Mouse (Mus musculus) heart, embryonic 12.5 days (tissue): ENCODE data around the gene Mreg. TPM values are rescaled to one million over a fixed set of nuclear protein-coding genes. Genes with fewer than 3 reads are reported as not detected.

Experiments used
- ATAC-seq: fragments of 200-750 bp; cut with Nextera tagmentation; 2 replicates; pipeline ENCODE4 v1.8.0; 2017; ENCODE audit warnings: moderate TSS enrichment, moderate library complexity; ENCODE audit not compliant: insufficient number of reproducible peaks, low FRiP score
- H3K27ac ChIP-seq: fragments of 300-500 bp; sonication (generic); 2 replicates; pipeline ENCODE4 v1.5.1; 2016; ENCODE audit warnings: mild to moderate bottlenecking, moderate library complexity; ENCODE audit not compliant: poor library complexity, severe bottlenecking
- H3K27me3 ChIP-seq: fragments of 300-500 bp; sonication (generic); replicated peaks from 2 replicates; pipeline ENCODE4 v1.6.1; 2016; ENCODE audit warnings: mild to moderate bottlenecking, moderate library complexity
- H3K36me3 ChIP-seq: fragments of 300-500 bp; sonication (generic); 2 replicates; pipeline ENCODE4 v1.6.1; 2016; ENCODE audit warnings: mild to moderate bottlenecking, moderate library complexity
- H3K4me1 ChIP-seq: fragments of 300-500 bp; sonication (generic); replicated peaks from 2 replicates; pipeline ENCODE4 v1.6.1; 2016; ENCODE audit warnings: mild to moderate bottlenecking
- H3K4me2 ChIP-seq: fragments of 300-500 bp; sonication (generic); 2 replicates; pipeline ENCODE4 v1.6.1; 2016; ENCODE audit warnings: mild to moderate bottlenecking, moderate library complexity
- H3K4me3 ChIP-seq: fragments of 300-500 bp; sonication (generic); 2 replicates; pipeline ENCODE4 v1.5.1; 2016; ENCODE audit warnings: mild to moderate bottlenecking
- H3K9ac ChIP-seq: fragments of 300-500 bp; sonication (generic); 2 replicates; pipeline ENCODE4 v1.6.1; 2016; ENCODE audit warnings: mild to moderate bottlenecking, moderate library complexity
- H3K9me3 ChIP-seq: fragments of 300-500 bp; sonication (generic); replicated peaks from 2 replicates; pipeline ENCODE4 v1.6.1; 2016; ENCODE audit warnings: mild to moderate bottlenecking, moderate library complexity
- WGBS: fragments of 180-500 bp; shearing (Covaris S2); methylation state at CpG from one replicate; pipeline ENCODE4 v1.1.7; 2016; 5-methylcytosine and 5-hydroxymethylcytosine counted together
- polyA plus RNA-seq: library from polyadenylated mRNA; unstranded; fragments of >200 nt; fragmentation: Nextera tagmentation; extraction: Ambion mirVana; gene quantifications from 2 replicates; pipeline ENCODE4 v1.2.1, GENCODE M21; 2016

The Mreg gene
- polyA plus RNA-seq, 1 experiment from 2014 or later = 5.1 TPM

- no peak for ATAC-seq
- H3K4me2 ChIP-seq = no peak overlapping the region
- H3K27me3 ChIP-seq = no peaks in the 10 kb centered on the region
- peaks cover 14% of the 10 kb centered on the region for H3K4me1 ChIP-seq
- 84% methylated on average over 5 of the region's 5 CpGs for WGBS
- H3K36me3 ChIP-seq = no peaks in the 10 kb centered on the region
- H3K4me3 ChIP-seq = no peak overlapping the region
- no peak overlapping the region for H3K9ac ChIP-seq
- no peak overlapping the region for H3K27ac ChIP-seq
- no peaks in the 10 kb centered on the region for H3K9me3 ChIP-seq
These were observed 4.0 kb downstream of the Mreg start for GRCm38 (mm10) chr1:72208095-72208494.

- no peaks in the 10 kb centered on the region for H3K9me3 ChIP-seq
- no peak overlapping the region for H3K27ac ChIP-seq
- no peaks in the 10 kb centered on the region for H3K27me3 ChIP-seq
- no peak overlapping the region for H3K4me2 ChIP-seq
- 71% methylated on average over 3 of the region's 3 CpGs for WGBS
- H3K36me3 ChIP-seq = no peaks in the 10 kb centered on the region
- ATAC-seq = no peak
- H3K4me3 ChIP-seq = no peak overlapping the region
- H3K9ac ChIP-seq = no peak overlapping the region
- 0 out of 2 replicates have a peak, but pooled peaks cover 8% of the 10 kb centered on the region for H3K4me1 ChIP-seq
These were observed 7.0 kb downstream of the Mreg start for GRCm38 (mm10) chr1:72205113-72205512.

DNA sequence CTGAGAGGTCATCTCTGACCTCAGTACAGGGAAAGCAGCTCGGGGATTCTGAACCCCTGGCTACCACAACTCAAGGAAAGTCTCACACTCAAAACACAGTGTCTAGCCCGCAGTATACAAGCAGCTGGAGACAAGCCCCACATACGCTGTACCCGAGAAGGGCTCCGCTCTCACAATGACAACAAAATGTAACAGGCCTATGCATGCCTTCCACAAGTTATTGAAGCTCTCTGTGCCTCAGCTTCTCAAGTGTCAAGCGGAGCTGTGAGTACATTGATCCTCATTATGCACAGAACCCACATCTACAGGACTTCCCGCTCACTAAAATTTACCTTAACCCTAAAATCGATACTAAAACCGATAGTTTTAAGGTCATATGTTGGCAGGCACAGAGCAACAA lies 8.9 kb downstream of the Mreg start:
- no peaks in the 10 kb centered on the region for H3K9me3 ChIP-seq
- no peak overlapping the region for H3K9ac ChIP-seq
- 83% methylated on average over 9 of the region's 9 CpGs for WGBS
- no peak overlapping the region for H3K4me2 ChIP-seq
- no peak overlapping the region for H3K27ac ChIP-seq
- no peak for ATAC-seq
- no peaks in the 10 kb centered on the region for H3K36me3 ChIP-seq
- no peak overlapping the region for H3K4me3 ChIP-seq
- 0 out of 2 replicates have a peak, but pooled peaks cover 8% of the 10 kb centered on the region for H3K4me1 ChIP-seq
- H3K27me3 ChIP-seq = no peaks in the 10 kb centered on the region

DNA sequence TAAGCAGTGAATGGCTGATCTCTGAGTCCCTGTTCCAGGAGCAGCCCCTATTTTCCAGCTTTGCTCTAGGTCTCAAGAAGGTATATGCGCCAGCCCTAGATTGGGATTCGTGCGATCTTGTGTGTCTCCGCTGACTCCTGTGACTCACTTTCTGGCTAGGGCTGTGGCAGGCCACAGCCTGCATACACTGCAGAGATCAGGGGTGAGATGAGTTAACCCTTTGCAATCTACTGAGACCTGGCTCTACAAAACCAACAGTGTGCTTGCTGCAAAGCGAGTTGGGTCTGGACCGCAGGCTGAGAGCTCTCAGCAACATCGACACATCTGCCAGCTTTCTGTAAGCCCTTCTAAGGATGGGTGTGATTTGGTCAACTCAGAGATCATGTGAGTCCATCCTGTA lies 9.4 kb downstream of the Mreg start:
- H3K9ac ChIP-seq = no peak overlapping the region
- 0 out of 2 replicates have a peak, but pooled peaks cover 8% of the 10 kb centered on the region for H3K4me1 ChIP-seq
- ATAC-seq = no peak
- H3K27me3 ChIP-seq = no peaks in the 10 kb centered on the region
- no peak overlapping the region for H3K4me3 ChIP-seq
- H3K4me2 ChIP-seq = no peak overlapping the region
- WGBS = 82% methylated on average over 7 of the region's 7 CpGs
- no peaks in the 10 kb centered on the region for H3K36me3 ChIP-seq
- H3K27ac ChIP-seq = no peak overlapping the region
- no peaks in the 10 kb centered on the region for H3K9me3 ChIP-seq

DNA sequence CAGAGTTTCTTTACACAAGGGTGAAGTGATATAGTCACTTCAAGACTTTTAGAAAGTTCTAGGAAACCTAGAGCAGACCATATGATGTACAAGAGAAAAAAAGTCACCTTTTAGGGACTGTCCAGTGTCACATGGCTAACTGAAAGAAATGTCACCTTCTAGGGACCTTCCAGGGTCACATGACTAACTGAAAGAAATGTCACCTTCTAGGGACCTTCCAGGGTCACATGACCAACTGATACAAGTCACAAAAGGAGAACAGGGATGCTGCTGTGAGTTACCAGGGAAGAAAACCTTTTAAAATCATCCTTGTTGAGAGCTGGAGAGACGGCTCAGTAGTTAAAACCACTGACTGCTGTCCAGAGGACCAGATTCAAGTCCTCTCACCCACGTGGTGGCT lies 10.0 kb downstream of the Mreg start:
- no peak overlapping the region for H3K4me2 ChIP-seq
- ATAC-seq = no peak
- 59% methylated on average over 2 of the region's 2 CpGs for WGBS

GRCm38 (mm10) chr1:72201126-72201525 lies 11.0 kb downstream of the Mreg start:
- H3K4me1 ChIP-seq = peaks cover 12% of the 10 kb centered on the region; the same call in 1 of the 2 replicates
- WGBS = 86% methylated on average over 3 of the region's 3 CpGs
- no peaks in the 10 kb centered on the region for H3K36me3 ChIP-seq

More for the DNA sequence above, 10.0 kb downstream of the Mreg start:
- Histone ChIP-seq H3K9ac (no peak overlapping the region), H3K9me3 (no peaks in the 10 kb centered on the region), H3K36me3 (no peaks in the 10 kb centered on the region), H3K4me1 (peaks cover 9% of the 10 kb centered on the region; the same call in 1 of the 2 replicates), H3K27me3 (no peaks in the 10 kb centered on the region), H3K27ac (no peak overlapping the region), H3K4me3 (no peak overlapping the region)

DNA sequence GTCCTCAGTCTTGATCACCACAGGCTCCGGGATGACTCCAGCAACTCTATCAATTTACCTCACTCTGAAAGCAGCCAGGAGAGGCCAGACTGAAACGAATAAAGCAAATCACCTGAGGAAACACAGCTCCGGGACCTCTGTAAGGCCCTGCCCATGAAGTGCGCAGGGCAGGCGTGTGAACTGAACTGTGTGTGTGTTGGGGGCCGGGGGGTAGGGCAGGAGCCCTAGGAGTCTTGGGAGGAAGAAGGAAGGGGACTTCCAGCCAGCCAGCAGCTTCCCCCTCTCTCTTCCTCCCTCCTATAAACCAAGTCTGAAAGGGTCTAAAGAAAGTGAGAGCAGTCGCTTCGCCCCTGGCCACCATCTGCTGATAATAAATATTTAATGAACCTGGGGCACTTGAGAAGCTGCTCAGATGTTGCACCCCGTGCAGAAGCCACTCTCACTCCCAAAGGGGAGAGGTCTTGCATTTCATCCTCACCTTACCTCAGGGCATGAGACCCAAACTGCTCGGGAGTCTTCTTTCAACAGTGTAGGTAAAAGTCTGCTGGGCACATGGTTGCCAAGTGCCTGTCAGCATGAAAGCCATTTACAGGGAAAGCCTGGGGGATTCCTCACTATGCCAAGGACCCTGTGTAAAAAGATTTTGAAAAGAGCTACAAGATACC lies 13.8 kb downstream of the Mreg start:
- H3K9me3 ChIP-seq = no peaks in the 10 kb centered on the region
- H3K4me2 ChIP-seq = no peak overlapping the region
- 79% methylated on average over 10 of the region's 10 CpGs for WGBS
- no peak overlapping the region for H3K9ac ChIP-seq
- H3K27ac ChIP-seq = no peak overlapping the region
- no peak for ATAC-seq
- no peaks in the 10 kb centered on the region for H3K27me3 ChIP-seq
- H3K4me3 ChIP-seq = no peak overlapping the region
- H3K36me3 ChIP-seq = no peaks in the 10 kb centered on the region
- peaks cover 12% of the 10 kb centered on the region; the same call in 1 of the 2 replicates for H3K4me1 ChIP-seq

More at GRCm38 (mm10) chr1:72201126-72201525, 11.0 kb downstream of the Mreg start:
- H3K4me3 ChIP-seq = no peak overlapping the region
- ATAC-seq = no peak
- H3K4me2 ChIP-seq = no peak overlapping the region
- no peaks in the 10 kb centered on the region for H3K9me3 ChIP-seq
- no peak overlapping the region for H3K9ac ChIP-seq
- H3K27ac ChIP-seq = no peak overlapping the region
- H3K27me3 ChIP-seq = no peaks in the 10 kb centered on the region

DNA sequence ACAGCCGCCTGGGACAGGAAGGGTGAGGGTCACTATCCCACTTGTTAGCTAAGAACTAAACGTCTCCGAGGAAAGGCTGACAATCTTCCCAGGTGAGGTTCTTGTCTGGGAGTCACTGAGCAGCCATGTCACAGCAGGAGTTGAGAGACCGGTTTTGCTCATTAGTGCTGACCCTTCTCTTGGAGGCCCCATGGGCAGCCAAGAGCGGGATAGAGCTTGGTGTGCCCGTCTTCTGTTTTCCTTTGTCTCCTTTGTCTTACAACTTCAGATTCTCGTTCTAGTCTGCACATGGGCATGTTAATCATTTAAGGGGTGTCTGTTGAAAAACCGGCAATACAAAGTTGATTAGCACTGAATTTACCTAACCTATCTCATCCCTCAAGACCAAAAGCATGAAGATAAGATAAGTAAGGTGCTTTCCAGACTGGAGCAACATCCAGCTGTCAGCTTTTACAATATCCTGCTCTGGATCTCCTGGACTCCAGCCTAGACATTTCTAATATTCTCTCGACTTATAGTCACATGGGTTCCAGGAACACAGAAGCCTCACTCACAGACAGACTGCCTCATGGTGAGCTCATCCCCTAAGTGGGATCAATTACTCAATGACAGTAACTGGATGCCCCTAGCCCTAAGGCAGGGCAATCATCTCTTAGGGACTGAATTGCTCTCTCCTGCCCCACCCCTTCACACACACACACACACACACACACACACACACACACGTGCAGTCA lies 15.3 kb downstream of the Mreg start:
- Histone ChIP-seq H3K9ac (no peak overlapping the region), H3K4me1 (peaks cover 4% of the 10 kb centered on the region; the same call in 1 of the 2 replicates), H3K36me3 (no peaks in the 10 kb centered on the region), H3K4me2 (no peak overlapping the region), H3K27me3 (no peaks in the 10 kb centered on the region), H3K4me3 (no peak overlapping the region), H3K9me3 (no peaks in the 10 kb centered on the region), H3K27ac (no peak overlapping the region)
- WGBS = 59% methylated on average over 10 of the region's 10 CpGs
- ATAC-seq = no peak

DNA sequence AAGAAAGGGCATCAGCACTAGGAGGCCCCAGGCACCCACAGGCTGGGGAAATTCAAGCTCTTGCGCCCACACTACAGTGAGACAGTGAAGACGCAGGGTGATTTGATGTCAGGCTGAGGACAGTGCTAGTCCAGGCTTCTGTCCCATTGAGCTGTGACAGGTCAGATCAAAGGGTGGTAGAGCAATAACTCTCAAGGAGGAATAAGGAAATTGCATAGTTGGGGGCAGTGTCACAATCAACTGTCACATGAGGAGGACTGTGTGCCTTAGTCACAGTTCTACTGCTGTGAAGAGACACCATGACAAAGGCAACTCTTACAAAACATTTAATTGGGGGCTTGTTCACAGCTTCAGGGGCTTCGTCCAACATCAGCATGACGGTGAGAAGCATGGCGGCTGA lies 16.0 kb downstream of the Mreg start:
- no peaks in the 10 kb centered on the region; the same call in 1 of the 2 replicates for H3K36me3 ChIP-seq
- H3K4me1 ChIP-seq = peaks cover 4% of the 10 kb centered on the region; the same call in 1 of the 2 replicates
- no peak overlapping the region for H3K27ac ChIP-seq
- no peak overlapping the region for H3K9ac ChIP-seq
- H3K27me3 ChIP-seq = no peaks in the 10 kb centered on the region
- no peaks in the 10 kb centered on the region for H3K9me3 ChIP-seq
- H3K4me2 ChIP-seq = no peak overlapping the region
- ATAC-seq = no peak
- no peak overlapping the region for H3K4me3 ChIP-seq
- whole genome bisulfite sequencing = 86% methylated on average over 5 of the region's 5 CpGs

GRCm38 (mm10) chr1:72191449-72191848 lies 20.7 kb downstream of the Mreg start:
- no peaks in the 10 kb centered on the region for H3K9me3 ChIP-seq
- no peak for ATAC-seq
- no peaks in the 10 kb centered on the region for H3K4me1 ChIP-seq
- H3K36me3 ChIP-seq = no peaks in the 10 kb centered on the region; the same call in 1 of the 2 replicates
- H3K27me3 ChIP-seq = no peaks in the 10 kb centered on the region
- no peak overlapping the region for H3K4me2 ChIP-seq
- WGBS = 79% methylated on average over 8 of the region's 8 CpGs
- no peak overlapping the region for H3K27ac ChIP-seq
- no peak overlapping the region for H3K4me3 ChIP-seq
- H3K9ac ChIP-seq = no peak overlapping the region

DNA sequence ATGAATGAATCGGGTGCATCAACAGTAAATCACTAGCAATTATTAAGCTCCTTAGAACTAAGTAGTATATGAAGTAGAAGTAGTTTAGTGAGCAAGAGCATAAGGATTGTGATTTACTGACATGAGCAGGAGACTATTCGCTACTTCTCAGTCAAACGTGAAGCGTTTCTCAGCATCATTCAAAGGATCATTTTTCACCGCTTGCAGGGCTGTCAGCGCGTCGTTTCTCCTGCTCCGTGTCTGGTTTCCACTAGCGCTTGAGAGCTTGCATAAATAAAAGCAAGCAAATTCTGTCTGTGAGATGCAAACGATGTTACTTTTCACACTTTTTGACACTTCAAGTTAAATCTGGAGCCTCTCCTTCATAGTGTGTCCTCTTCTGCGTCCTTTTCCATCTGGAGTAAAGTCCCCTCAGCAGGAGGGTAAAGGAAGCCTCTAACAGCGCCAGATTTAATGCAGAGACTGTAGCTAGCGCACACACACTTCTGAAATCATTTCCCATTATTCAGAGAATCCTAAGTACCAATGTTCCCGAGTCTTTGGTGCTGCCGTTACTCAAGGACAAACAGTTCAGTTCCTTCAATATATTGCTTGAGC lies 23.9 kb downstream of the Mreg start:
- H3K27ac ChIP-seq = no peak overlapping the region
- 65% methylated on average over 16 of the region's 16 CpGs for WGBS
- no peak overlapping the region for H3K4me3 ChIP-seq
- no peak for ATAC-seq
- H3K36me3 ChIP-seq = no peaks in the 10 kb centered on the region; the same call in 1 of the 2 replicates
- H3K4me1 ChIP-seq = peaks cover 6% of the 10 kb centered on the region; the same call in 1 of the 2 replicates
- H3K9me3 ChIP-seq = no peaks in the 10 kb centered on the region
- H3K9ac ChIP-seq = no peak overlapping the region
- no peak overlapping the region for H3K4me2 ChIP-seq
- H3K27me3 ChIP-seq = no peaks in the 10 kb centered on the region
